Mouse (Mus musculus) embryonic facial prominence, embryonic 12.5 days (tissue): ENCODE results near the gene Gm44973. TPM values are rescaled to one million over a fixed set of nuclear protein-coding genes. Genes with fewer than 3 reads are reported as not detected.
"Not testable (repeated sequence)": the region's sequence is repeated elsewhere in the genome, so short reads cannot be mapped to it uniquely, and the experiment has no call there.

Experiments used
- ATAC-seq: fragments of 200-750 bp; cut with Nextera tagmentation; 2 replicates; pipeline ENCODE4 v1.8.0; 2017; ENCODE audit not compliant: insufficient number of reproducible peaks, insufficient read depth, low FRiP score, low TSS enrichment
- H3K27ac ChIP-seq: fragments of 300-500 bp; sonication (generic); 2 replicates; pipeline ENCODE4 v1.5.1; 2016; ENCODE audit warnings: mild to moderate bottlenecking
- H3K27me3 ChIP-seq: fragments of 300-500 bp; sonication (generic); 2 replicates; pipeline ENCODE4 v1.6.1; 2016; ENCODE audit warnings: mild to moderate bottlenecking, moderate library complexity
- H3K36me3 ChIP-seq: fragments of 300-500 bp; sonication (generic); 2 replicates; pipeline ENCODE4 v1.6.1; 2016; ENCODE audit warnings: mild to moderate bottlenecking
- H3K4me1 ChIP-seq: fragments of 300-500 bp; sonication (generic); 2 replicates; pipeline ENCODE4 v1.6.1; 2016
- H3K4me2 ChIP-seq: fragments of 300-500 bp; sonication (generic); replicated peaks from 2 replicates; pipeline ENCODE4 v1.6.1; 2016; ENCODE audit warnings: mild to moderate bottlenecking, moderate library complexity
- H3K4me3 ChIP-seq: fragments of 300-500 bp; sonication (generic); 2 replicates; pipeline ENCODE4 v1.5.1; 2016; ENCODE audit warnings: mild to moderate bottlenecking
- H3K9ac ChIP-seq: fragments of 300-500 bp; sonication (generic); 2 replicates; pipeline ENCODE4 v1.6.1; 2016; ENCODE audit warnings: mild to moderate bottlenecking, moderate library complexity
- H3K9me3 ChIP-seq: fragments of 300-500 bp; sonication (generic); 2 replicates; pipeline ENCODE4 v1.6.1; 2016; ENCODE audit warnings: mild to moderate bottlenecking, moderate library complexity
- WGBS: fragments of 180-500 bp; shearing (Covaris S2); methylation state at CpG from one replicate; pipeline ENCODE4 v1.1.7; 2016; 5-methylcytosine and 5-hydroxymethylcytosine counted together
- polyA plus RNA-seq: library from polyadenylated mRNA; unstranded; fragments of >200 nt; fragmentation: Nextera tagmentation; extraction: Ambion mirVana; gene quantifications from 2 replicates; pipeline ENCODE4 v1.2.1, GENCODE M21; 2016

The Gm44973 gene
- polyA plus RNA-seq, 1 experiment from 2014 or later: not detected

DNA sequence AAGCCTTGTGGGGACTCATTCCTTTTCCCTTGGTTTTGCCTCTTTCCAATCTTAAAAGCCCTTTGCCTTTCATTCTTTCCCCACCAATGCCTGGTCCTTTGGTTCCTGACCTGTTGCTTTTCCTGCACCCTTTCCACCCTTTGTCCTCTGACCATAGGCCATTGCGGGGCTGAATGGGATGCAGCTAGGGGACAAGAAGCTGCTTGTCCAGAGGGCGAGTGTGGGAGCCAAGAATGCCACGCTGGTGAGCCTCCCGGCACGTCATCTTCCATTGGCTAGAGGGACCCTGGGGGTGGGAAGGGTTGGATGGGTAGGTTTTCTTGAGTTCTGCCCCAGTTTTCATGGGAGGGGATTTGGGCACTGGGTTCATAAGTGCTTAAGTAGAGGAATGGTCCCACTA is 59.7 kb downstream of the Gm44973 start:
- no peak overlapping the region for H3K4me3 ChIP-seq
- no peaks in the 10 kb centered on the region for H3K9me3 ChIP-seq
- peaks cover 87% of the 10 kb centered on the region for H3K36me3 ChIP-seq
- H3K9ac ChIP-seq: no peak overlapping the region
- WGBS: 91% methylated on average over 5 of the region's 5 CpGs
- H3K4me2 ChIP-seq: no peak overlapping the region
- H3K27me3 ChIP-seq: no peaks in the 10 kb centered on the region
- no peak overlapping the region for H3K27ac ChIP-seq
- no peak for ATAC-seq
- H3K4me1 ChIP-seq: no peaks in the 10 kb centered on the region

DNA sequence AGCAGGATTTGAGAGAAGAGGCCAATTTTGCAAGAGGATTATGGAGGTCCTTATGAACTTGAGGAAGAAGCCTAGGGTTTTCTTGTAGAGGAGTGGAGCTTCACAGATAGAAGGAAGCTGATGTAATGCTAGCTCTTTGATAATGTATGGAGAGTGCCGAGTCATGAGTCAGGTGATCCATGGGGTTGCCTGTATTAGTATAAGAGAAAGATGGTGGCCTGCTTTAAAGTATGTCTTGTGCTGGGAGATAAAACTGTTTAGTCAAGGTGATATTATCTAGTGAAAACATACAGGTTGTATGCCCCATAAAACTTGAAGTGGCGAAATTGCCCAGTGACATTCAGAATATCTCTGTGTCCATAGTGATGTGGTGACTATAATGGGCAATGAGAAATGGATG is 61.6 kb downstream of the Gm44973 start:
- no peak overlapping the region for H3K27ac ChIP-seq
- no peak overlapping the region for H3K4me3 ChIP-seq
- no peaks in the 10 kb centered on the region for H3K27me3 ChIP-seq
- peaks cover 68% of the 10 kb centered on the region for H3K36me3 ChIP-seq
- no peak overlapping the region for H3K4me2 ChIP-seq
- 86% methylated on average over 2 of the region's 2 CpGs for WGBS
- H3K9me3 ChIP-seq: no peaks in the 10 kb centered on the region
- ATAC-seq: no peak
- no peak overlapping the region for H3K9ac ChIP-seq
- H3K4me1 ChIP-seq: peaks cover 7% of the 10 kb centered on the region

DNA sequence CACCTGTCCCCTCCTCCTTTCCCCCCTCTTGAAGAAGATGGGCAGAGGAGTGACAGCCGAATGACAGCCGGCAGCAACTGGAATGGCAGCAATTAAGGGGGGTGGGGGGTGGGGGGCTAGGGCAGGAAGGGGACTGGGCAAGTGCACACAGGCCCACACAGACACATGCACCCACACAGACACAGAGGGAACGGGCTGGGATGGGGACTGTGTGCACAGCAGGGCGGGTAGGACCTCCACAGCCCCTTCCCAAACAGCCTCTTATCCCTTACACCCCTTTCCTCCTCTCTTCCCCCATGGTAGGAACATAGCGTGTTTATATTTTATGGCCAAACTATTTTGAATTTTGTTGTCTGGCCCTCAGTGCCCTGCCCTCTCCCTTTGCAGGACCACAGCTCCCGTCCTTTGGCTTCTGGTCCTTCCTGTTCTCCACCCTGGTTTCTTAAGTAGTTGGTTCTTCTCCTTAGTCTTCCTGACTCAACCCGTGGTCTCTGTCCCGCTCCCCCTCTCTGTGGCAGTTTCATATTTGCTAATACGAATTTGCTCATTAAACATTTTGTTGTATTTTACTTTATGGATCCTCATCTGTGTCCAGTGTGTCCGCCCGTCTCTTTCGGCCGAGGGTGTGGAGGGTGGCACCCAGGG is 64.2 kb downstream of the Gm44973 start:
- WGBS: 45% methylated on average over 11 of the region's 13 CpGs
- Histone ChIP-seq H3K4me3 (peak overlapping the region; percentile 98), H3K27ac (peak overlapping the region; percentile 94), H3K9ac (peak overlapping the region; percentile 99), H3K36me3 (peaks cover 50% of the 10 kb centered on the region), H3K4me2 (peak overlapping the region; percentile 82)
- ATAC-seq: peak; percentile 37; the same call in 1 of the 2 replicates
- not testable (repeated sequence) for H3K4me1 ChIP-seq, H3K27me3 ChIP-seq, H3K9me3 ChIP-seq

DNA sequence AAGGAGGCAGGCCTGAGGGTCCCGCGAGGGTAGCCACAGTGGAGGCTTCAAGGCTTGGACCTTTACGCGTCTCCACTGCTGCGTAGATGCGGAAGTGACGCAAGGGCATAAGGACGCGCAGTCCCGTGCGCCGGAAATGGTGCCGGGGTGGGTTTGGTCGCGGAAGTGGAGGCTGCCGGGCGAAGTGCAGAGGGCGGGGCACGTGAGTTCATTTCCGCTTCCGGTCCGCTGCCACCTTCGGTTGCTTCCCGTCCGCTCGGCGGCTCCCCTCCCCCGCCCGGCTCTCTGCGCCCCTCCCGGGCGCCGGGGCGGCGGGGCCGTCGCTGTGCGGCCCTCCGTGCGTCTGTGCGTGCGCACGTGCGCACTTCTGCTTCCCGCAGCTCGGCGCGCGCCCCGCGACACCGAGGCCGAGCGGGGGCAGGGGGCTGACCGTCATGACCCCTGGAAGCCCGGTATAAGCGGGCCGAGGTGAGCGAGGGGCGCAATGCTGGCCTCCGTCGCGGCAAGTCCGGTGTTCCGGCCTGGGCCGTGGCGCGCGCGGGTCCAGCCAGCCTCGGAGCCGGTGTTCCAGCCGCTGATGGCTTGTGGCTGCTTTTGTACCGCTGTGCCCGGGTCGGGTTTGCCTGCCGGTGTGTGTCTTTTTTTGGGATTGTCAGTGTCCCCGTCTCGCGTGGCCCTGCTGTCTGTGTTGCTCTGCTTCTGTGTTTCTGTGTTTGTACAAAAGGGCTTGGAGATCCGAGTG is 64.9 kb downstream of the Gm44973 start, which contains the start of gene Epn1:
TSS of gene Epn1 (plus strand) at position 226 of the 742 bp plus-strand sequence.
- H3K4me1 ChIP-seq: peaks cover 7% of the 10 kb centered on the region
- H3K9me3 ChIP-seq: no peaks in the 10 kb centered on the region
- peak within 1 kb of the TSS; percentile 82 for H3K4me2 ChIP-seq
- WGBS: under 1% methylated on average over 67 of the region's 81 CpGs
- peak within 1 kb of the TSS; percentile 99 for H3K9ac ChIP-seq
- peaks cover 50% of the 10 kb centered on the region for H3K36me3 ChIP-seq
- peak within 1 kb of the TSS; percentile 94 for H3K27ac ChIP-seq
- peak within 1 kb of the TSS; percentile 98 for H3K4me3 ChIP-seq
- no peaks in the 10 kb centered on the region for H3K27me3 ChIP-seq
- peak; percentile 96 for ATAC-seq

DNA sequence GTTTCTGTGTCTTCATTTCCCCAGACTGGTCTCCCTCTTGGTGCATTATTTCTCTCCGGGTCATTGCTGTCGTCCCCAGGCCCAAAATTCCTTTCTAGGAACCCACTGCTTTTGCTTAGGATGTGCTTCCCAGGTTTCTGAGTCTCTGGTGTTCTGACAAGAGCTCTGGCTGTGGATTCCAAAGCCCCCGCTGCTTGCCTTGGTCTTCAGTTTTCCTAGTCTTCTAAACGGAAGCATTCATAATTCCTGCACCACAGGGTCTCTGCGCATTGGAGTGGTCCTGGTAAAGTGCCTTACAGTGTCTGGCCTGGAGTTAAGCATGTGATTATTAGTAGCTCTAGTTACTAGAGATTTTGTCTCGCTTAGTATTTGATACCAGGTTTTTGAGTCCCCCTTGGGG is 65.5 kb downstream of the Gm44973 start:
- peaks cover 7% of the 10 kb centered on the region for H3K4me1 ChIP-seq
- WGBS: 15% methylated on average over 6 of the region's 6 CpGs
- peak overlapping the region; percentile 82 for H3K4me2 ChIP-seq
- no peaks in the 10 kb centered on the region for H3K27me3 ChIP-seq
- peaks cover 47% of the 10 kb centered on the region for H3K36me3 ChIP-seq
- H3K4me3 ChIP-seq: peak overlapping the region; percentile 98
- peak overlapping the region; percentile 94 for H3K27ac ChIP-seq
- H3K9me3 ChIP-seq: no peaks in the 10 kb centered on the region
- H3K9ac ChIP-seq: peak overlapping the region; percentile 99
- no peak for ATAC-seq

DNA sequence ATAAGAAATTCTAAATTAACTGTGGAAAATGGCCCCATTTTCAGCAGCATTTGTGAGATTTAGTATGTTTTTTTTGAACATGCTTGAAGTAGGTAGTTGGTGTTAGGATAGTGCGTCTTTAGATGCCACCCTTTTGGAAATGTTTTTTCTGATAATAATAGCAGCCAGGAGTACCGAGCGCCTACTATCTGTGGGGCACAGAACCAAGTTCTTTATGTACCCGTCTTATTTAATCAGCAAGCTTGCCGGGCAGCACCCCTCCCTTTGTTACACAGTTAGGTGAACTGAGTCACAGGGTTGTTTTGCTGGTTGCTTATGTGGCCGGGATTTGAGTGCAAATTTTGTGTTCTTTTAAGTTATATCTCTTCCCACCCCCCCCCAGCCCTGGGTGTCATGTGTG is 65.9 kb downstream of the Gm44973 start:
- ATAC-seq: no peak
- peak overlapping the region; percentile 98 for H3K4me3 ChIP-seq
- H3K9ac ChIP-seq: peak overlapping the region; percentile 99
- no peaks in the 10 kb centered on the region for H3K27me3 ChIP-seq
- H3K4me1 ChIP-seq: peaks cover 7% of the 10 kb centered on the region
- WGBS: 77% methylated on average over 6 of the region's 6 CpGs
- peak overlapping the region; percentile 82 for H3K4me2 ChIP-seq
- H3K36me3 ChIP-seq: peaks cover 47% of the 10 kb centered on the region
- no peak overlapping the region for H3K27ac ChIP-seq
- no peaks in the 10 kb centered on the region for H3K9me3 ChIP-seq

DNA sequence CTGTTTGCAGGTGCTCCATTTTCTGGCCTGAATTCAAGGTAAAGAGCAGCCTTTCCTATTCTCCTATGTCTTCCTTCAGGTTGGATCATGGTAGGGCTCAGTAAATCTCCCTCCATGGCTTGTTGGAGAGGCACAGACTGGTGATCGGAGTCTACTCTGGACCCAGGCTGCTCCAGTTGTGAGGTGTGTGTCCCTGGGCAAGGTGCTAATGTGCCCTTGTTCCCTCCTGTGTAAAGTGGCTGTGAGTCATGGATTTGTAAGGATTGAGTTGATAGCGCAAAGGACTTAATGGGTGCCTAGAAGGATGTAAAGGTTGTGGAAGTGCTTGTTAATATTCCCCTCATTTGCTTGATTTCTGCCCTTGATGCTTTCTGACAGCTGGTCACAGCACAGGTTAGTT is 66.6 kb downstream of the Gm44973 start:
- Histone ChIP-seq H3K9me3 (no peaks in the 10 kb centered on the region), H3K27ac (no peak overlapping the region), H3K4me1 (peaks cover 7% of the 10 kb centered on the region), H3K4me2 (peak overlapping the region; percentile 82; the same call in 1 of the 2 replicates), H3K27me3 (no peaks in the 10 kb centered on the region), H3K36me3 (peaks cover 45% of the 10 kb centered on the region), H3K9ac (peak overlapping the region; percentile 99; the same call in 1 of the 2 replicates), H3K4me3 (0 out of 2 replicates have a peak overlapping the region, but pooled peaks have one; percentile 98)
- 96% methylated on average over 2 of the region's 2 CpGs for WGBS
- ATAC-seq: no peak

Other genes with a start within 250 kb of the Gm44973 start
- not detected in 2 replicates for gene Fam71e2, start 244.2 kb upstream of the Gm44973 start, polyA plus RNA-seq
- gene Il11, start 232.6 kb upstream of the Gm44973 start, polyA plus RNA-seq: 0.10 TPM in 1 of 2 replicates, not detected in the other
- gene Tmem190, start 232.6 kb upstream of the Gm44973 start, polyA plus RNA-seq: not detected in 2 replicates
- 5.8 and 6.2 TPM in 2 replicates for gene Tmem238, start 225.8 kb upstream of the Gm44973 start, polyA plus RNA-seq
- 388 and 404 TPM in 2 replicates for gene Rpl28, start 222.6 kb upstream of the Gm44973 start, polyA plus RNA-seq
- 422 and 452 TPM in 2 replicates for gene Ube2s, start 202.9 kb upstream of the Gm44973 start, polyA plus RNA-seq
- 0.48 and 0.52 TPM in 2 replicates for gene Shisa7, start 170.8 kb upstream of the Gm44973 start, polyA plus RNA-seq
- 4.1 and 4.4 TPM in 2 replicates for gene Isoc2b, start 145.2 kb upstream of the Gm44973 start, polyA plus RNA-seq
- 0.74 and 0.93 TPM in 2 replicates for gene Isoc2a, start 138.3 kb upstream of the Gm44973 start, polyA plus RNA-seq
- gene Gm36210, start 109.0 kb upstream of the Gm44973 start, polyA plus RNA-seq: not detected in 2 replicates
- gene Zfp628, start 100.3 kb upstream of the Gm44973 start, polyA plus RNA-seq: 4.0 and 4.3 TPM in 2 replicates
- 5.4 and 7.7 TPM in 2 replicates for gene Nat14, start 93.5 kb upstream of the Gm44973 start, polyA plus RNA-seq
- gene Ssc5d, start 89.7 kb upstream of the Gm44973 start, polyA plus RNA-seq: 1.5 and 1.6 TPM in 2 replicates
- gene Sbk2, start 51.1 kb upstream of the Gm44973 start, polyA plus RNA-seq: 0.20 and 0.32 TPM in 2 replicates
- 0.06 TPM in 1 of 2 replicates, not detected in the other for gene Sbk3, start 44.3 kb upstream of the Gm44973 start, polyA plus RNA-seq
- 43.3 and 46.7 TPM in 2 replicates for gene Zfp579, start 19.3 kb upstream of the Gm44973 start, polyA plus RNA-seq
- 9.3 and 10.6 TPM in 2 replicates for gene Zfp524, start 1.1 kb upstream of the Gm44973 start, polyA plus RNA-seq
- 58.9 and 59.3 TPM in 2 replicates for gene Fiz1, start 799 bp upstream of the Gm44973 start, polyA plus RNA-seq
- 8.2 TPM in 2 replicates for gene Zfp865, start 4.9 kb downstream of the Gm44973 start, polyA plus RNA-seq
- 35.5 and 38.4 TPM in 2 replicates for gene Ccdc106, start 5.1 kb downstream of the Gm44973 start, polyA plus RNA-seq
- not detected in 2 replicates for gene 4632433K11Rik, start 18.6 kb downstream of the Gm44973 start, polyA plus RNA-seq
- gene Zfp784, start 22.9 kb downstream of the Gm44973 start, polyA plus RNA-seq: 5.4 and 5.7 TPM in 2 replicates
- 36.4 and 41.8 TPM in 2 replicates for gene Zfp580, start 36.0 kb downstream of the Gm44973 start, polyA plus RNA-seq
- gene U2af2, start 46.6 kb downstream of the Gm44973 start, polyA plus RNA-seq: 159 and 161 TPM in 2 replicates
- gene Epn1, start 64.7 kb downstream of the Gm44973 start, polyA plus RNA-seq: 66.0 and 67.2 TPM in 2 replicates
- gene Rfpl4, start 101.5 kb downstream of the Gm44973 start, polyA plus RNA-seq: not detected in 2 replicates
- gene Rasl2-9, start 110.5 kb downstream of the Gm44973 start, polyA plus RNA-seq: 0.22 and 0.27 TPM in 2 replicates
- not detected in 2 replicates for gene Vmn1r55, start 134.2 kb downstream of the Gm44973 start, polyA plus RNA-seq
- gene Vmn1r56, start 181.3 kb downstream of the Gm44973 start, polyA plus RNA-seq: not detected in 2 replicates
- not detected in 2 replicates for gene Vmn1r57, start 203.0 kb downstream of the Gm44973 start, polyA plus RNA-seq